Mouse (Mus musculus) c-Kit-positive CD71-negative TER-119-negative erythroid progenitor cells, embryonic 14.5 days (primary cell): Measurements from ENCODE around the gene Mag.
A peak's percentile ranks its signal among the peaks of the same experiment; 100 is the strongest.
"Not testable (repeated sequence)": the region's sequence is repeated elsewhere in the genome, so short reads cannot be mapped to it uniquely, and the experiment has no call there.

Experiments used
- DNase-seq: peaks from one replicate; pipeline ENCODE4 v3.0.0-alpha.2; 2013; ENCODE audit warnings: low read depth

Mag gene

GRCm38 (mm10) chr7:30940070-30940469 is 25.4 kb upstream of the Mag start:
- not testable (repeated sequence) for DNase-seq

- not testable (repeated sequence) for DNase-seq
Measured at GRCm38 (mm10) chr7:30935422-30936099, 20.9 kb upstream of the Mag start.

- not testable (repeated sequence) for DNase-seq
Measured at GRCm38 (mm10) chr7:30924581-30924980, 9.9 kb upstream of the Mag start, which contains the start of gene Hamp2. Gene Hamp2 (minus strand): TSS chr7:30924681.

GRCm38 (mm10) chr7:30924071-30924470 is 9.4 kb upstream of the Mag start:
- no peak for DNase-seq

GRCm38 (mm10) chr7:30922490-30922889 is 7.8 kb upstream of the Mag start:
- not testable (repeated sequence) for DNase-seq

- peak; percentile 30 for DNase-seq
Measured at GRCm38 (mm10) chr7:30920217-30920616, 5.5 kb upstream of the Mag start.

GRCm38 (mm10) chr7:30917219-30917618 is 2.5 kb upstream of the Mag start:
- DNase-seq = no peak

- no peak for DNase-seq
Measured at GRCm38 (mm10) chr7:30916713-30917112, 2.0 kb upstream of the Mag start.

GRCm38 (mm10) chr7:30909773-30910172 is 4.9 kb downstream of the Mag start:
- no peak for DNase-seq

GRCm38 (mm10) chr7:30908992-30909431 is 5.7 kb downstream of the Mag start:
- no peak for DNase-seq

- no peak for DNase-seq
Measured at GRCm38 (mm10) chr7:30908277-30908991, 6.2 kb downstream of the Mag start.

- DNase-seq = no peak
Measured at GRCm38 (mm10) chr7:30904042-30904441, 10.6 kb downstream of the Mag start.

- DNase-seq = no peak
Measured at GRCm38 (mm10) chr7:30895217-30895616, 19.5 kb downstream of the Mag start.

- no peak for DNase-seq
Measured at GRCm38 (mm10) chr7:30892515-30892914, 22.2 kb downstream of the Mag start.

GRCm38 (mm10) chr7:30891746-30892145 is 22.9 kb downstream of the Mag start:
- no peak for DNase-seq

GRCm38 (mm10) chr7:30890681-30891080 is 24.0 kb downstream of the Mag start:
- no peak for DNase-seq

GRCm38 (mm10) chr7:30888786-30889185 is 25.9 kb downstream of the Mag start:
- DNase-seq = no peak

GRCm38 (mm10) chr7:30887568-30888188 is 27.0 kb downstream of the Mag start:
- DNase-seq = no peak

- DNase-seq = no peak
Measured at GRCm38 (mm10) chr7:30886852-30887251, 27.8 kb downstream of the Mag start.

- DNase-seq = no peak
Measured at GRCm38 (mm10) chr7:30884047-30884446, 30.6 kb downstream of the Mag start.

GRCm38 (mm10) chr7:30881367-30881766 is 33.3 kb downstream of the Mag start:
- DNase-seq = no peak

GRCm38 (mm10) chr7:30880176-30880575 is 34.5 kb downstream of the Mag start, which contains the start of gene Cd22:
Gene Cd22 (minus strand): TSS chr7:30880342.
- no peak for DNase-seq

GRCm38 (mm10) chr7:30878950-30879349 is 35.7 kb downstream of the Mag start:
- DNase-seq = no peak
